Comparison of ENCODE assay signal across 11 mouse cellular contexts in genomic region chr5:123806334-123806733, GRCm38 (mm10). TPM values are rescaled to one million over a fixed set of nuclear protein-coding genes. Genes with fewer than 3 reads are reported as not detected.
DNase-seq lines count a peak whose midpoint lies in the region; ATAC-seq lines count a peak whose summit lies in the region.
"Had no signal": no experiment of that assay in that cellular context is flagged by ENCODE, and none has a peak within 500 bp of the region (broad histone marks: within the 10 kb centered on the region; RNA-seq: fewer than 3 reads in every experiment).

No protein-coding gene starts in this region.

- no peak overlapping the region for H3K4me2 ChIP-seq in kidney, embryonic 15.5 days
- H3K4me2 ChIP-seq in hindbrain, embryonic 12.5 days (replicated peaks), result no peak overlapping the region
- H3K4me2 ChIP-seq: forebrain, embryonic 12.5 days; hindbrain, embryonic 13.5 days; liver, embryonic 13.5 days had no signal

- WGBS in kidney, embryonic 15.5 days, result 92% methylated on average over 11 of the region's 11 CpGs
- WGBS in hindbrain, embryonic 12.5 days, result 94% methylated on average over 11 of the region's 11 CpGs

- H3K9ac ChIP-seq in kidney, embryonic 15.5 days, result no peak overlapping the region
- no peak overlapping the region for H3K9ac ChIP-seq in hindbrain, embryonic 12.5 days
- H3K9ac ChIP-seq: forebrain, embryonic 12.5 days; hindbrain, embryonic 13.5 days; liver, embryonic 13.5 days had no signal

- ATAC-seq in kidney, embryonic 15.5 days (replicated peaks; ENCODE audit: low FRiP score), result no peak
- no peak for ATAC-seq in hindbrain, embryonic 12.5 days (ENCODE audit: low FRiP score)

- no peak overlapping the region for H3K4me3 ChIP-seq in kidney, embryonic 15.5 days (replicated peaks)
- no peak overlapping the region for H3K4me3 ChIP-seq in hindbrain, embryonic 12.5 days
- H3K4me3 ChIP-seq: forebrain, embryonic 12.5 days; hindbrain, embryonic 13.5 days; liver, embryonic 13.5 days had no signal

- no peaks in the 10 kb centered on the region for H3K4me1 ChIP-seq in kidney, embryonic 15.5 days
- H3K4me1 ChIP-seq in hindbrain, embryonic 12.5 days, result no peaks in the 10 kb centered on the region
- H3K4me1 ChIP-seq: forebrain, embryonic 12.5 days; hindbrain, embryonic 13.5 days; liver, embryonic 13.5 days had no signal

- H3K27me3 ChIP-seq in kidney, embryonic 15.5 days, result no peaks in the 10 kb centered on the region
- H3K27me3 ChIP-seq in hindbrain, embryonic 12.5 days, result no peaks in the 10 kb centered on the region
- H3K27me3 ChIP-seq: forebrain, embryonic 12.5 days; hindbrain, embryonic 13.5 days; liver, embryonic 13.5 days had no signal

- DNase-seq in kidney, adult 11 months, result peak; percentile 62
- peak; percentile 72 for DNase-seq in cerebellum, adult 11 months
- peak; percentile 87 for DNase-seq in cerebellum, adult 9-10 months
- peak; percentile 55 to 60 for DNase-seq in layer of hippocampus, postnatal 36 days
- DNase-seq in heart, adult 18-20 months, result no peak
- DNase-seq: liver, embryonic 13.5 days had no signal

- no peaks in the 10 kb centered on the region for H3K9me3 ChIP-seq in kidney, embryonic 15.5 days (replicated peaks)
- no peaks in the 10 kb centered on the region for H3K9me3 ChIP-seq in hindbrain, embryonic 12.5 days (replicated peaks)
- H3K9me3 ChIP-seq: forebrain, embryonic 12.5 days; hindbrain, embryonic 13.5 days; liver, embryonic 13.5 days had no signal

- no peak overlapping the region for H3K27ac ChIP-seq in kidney, embryonic 15.5 days
- no peak overlapping the region for H3K27ac ChIP-seq in hindbrain, embryonic 12.5 days
- H3K27ac ChIP-seq: forebrain, embryonic 12.5 days; hindbrain, embryonic 13.5 days; liver, embryonic 13.5 days had no signal

- peaks cover 81% of the 10 kb centered on the region for H3K36me3 ChIP-seq in kidney, embryonic 15.5 days
- H3K36me3 ChIP-seq in hindbrain, embryonic 12.5 days, result peaks cover 47% of the 10 kb centered on the region

RNA-seq across cellular contexts. Expression of gene Kntc1, which starts 56.8 kb away (rescaled TPM):
- 33.0 and 34.1 TPM in 2 replicates for polyA plus RNA-seq in kidney, embryonic 15.5 days (2015; fragmentation: Nextera tagmentation; extraction: Ambion mirVana)
- 1 to 10 TPM; 2.3 to 3.4 TPM for total RNA-seq in layer of hippocampus, postnatal 36 days (2021)
- total RNA-seq in heart, adult 18-20 months (2021), result under 1 TPM; 0.31 to 0.97 TPM
- 26.6 and 30.4 TPM in 2 replicates for polyA plus RNA-seq in hindbrain, embryonic 12.5 days (2016; fragmentation: Nextera tagmentation; extraction: Ambion mirVana)

RNA-seq across cellular contexts. Expression of gene Rsrc2, which starts 57.1 kb away (rescaled TPM):
- polyA plus RNA-seq in kidney, embryonic 15.5 days (2015; fragmentation: Nextera tagmentation; extraction: Ambion mirVana), result 122 and 124 TPM in 2 replicates
- total RNA-seq in layer of hippocampus, postnatal 36 days (2021), result 100 to 1,000 TPM; 101 to 110 TPM
- total RNA-seq in heart, adult 18-20 months (2021), result 10 to 100 TPM; 35.7 to 39.7 TPM
- polyA plus RNA-seq in hindbrain, embryonic 12.5 days (2016; fragmentation: Nextera tagmentation; extraction: Ambion mirVana), result 166 and 182 TPM in 2 replicates

RNA-seq across cellular contexts. Expression of gene Hcar2, which starts 59.0 kb away (rescaled TPM):
- 0.10 TPM in 1 of 2 replicates, not detected in the other for polyA plus RNA-seq in kidney, embryonic 15.5 days (2015; fragmentation: Nextera tagmentation; extraction: Ambion mirVana)
- total RNA-seq in layer of hippocampus, postnatal 36 days (2021), result under 1 TPM in 1 of 2 experiments, not detected in 1; 0.33 TPM
- total RNA-seq in heart, adult 18-20 months (2021), result under 1 TPM in 1 of 2 experiments, not detected in 1; 0.39 TPM
- not detected in 2 replicates for polyA plus RNA-seq in hindbrain, embryonic 12.5 days (2016; fragmentation: Nextera tagmentation; extraction: Ambion mirVana)
- polyA plus RNA-seq: embryonic facial prominence, embryonic 11.5 days; forebrain, embryonic 12.5 days; hindbrain, embryonic 13.5 days had no signal

Comparison
In these comparisons a context has a peak if more than half of its experiments do, and no peak if none do; other contexts are left out.
1. DNase-seq: peak in kidney, adult 11 months (single experiment), cerebellum, adult 11 months (single experiment), cerebellum, adult 9-10 months (single experiment) and layer of hippocampus, postnatal 36 days (2 of 2); none in heart, adult 18-20 months (0 of 2).